9 mouse cellular contexts compared by ENCODE assay signal in genomic region chr13:23833053-23833452, GRCm38 (mm10). TPM values are rescaled to one million over a fixed set of nuclear protein-coding genes. Genes with fewer than 3 reads are reported as not detected.
DNase-seq lines count a peak whose midpoint lies in the region; ATAC-seq and TF ChIP-seq lines count a peak whose summit lies in the region.
"Had no signal": no experiment of that assay in that cellular context is flagged by ENCODE, and none has a peak within 500 bp of the region (broad histone marks: within the 10 kb centered on the region; RNA-seq: fewer than 3 reads in every experiment).

No protein-coding gene starts in this region.

- no peaks in the 10 kb centered on the region for H3K9me3 ChIP-seq in heart, embryonic 12.5 days (replicated peaks)
- H3K9me3 ChIP-seq in limb, embryonic 14.5 days (ENCODE audit: control insufficient read depth, low read length): no peaks in the 10 kb centered on the region

- no peak overlapping the region for H3K9ac ChIP-seq in heart, embryonic 12.5 days
- no peak overlapping the region for H3K9ac ChIP-seq in limb, embryonic 14.5 days (ENCODE audit: low read depth, low read length, severe bottlenecking)

- no peaks in the 10 kb centered on the region for H3K36me3 ChIP-seq in heart, embryonic 12.5 days
- H3K36me3 ChIP-seq in limb, embryonic 14.5 days (ENCODE audit: control insufficient read depth, insufficient read depth, low read length): no peaks in the 10 kb centered on the region

- ATAC-seq in heart, embryonic 12.5 days (ENCODE audit: insufficient number of reproducible peaks, low FRiP score): no peak
- peak; percentile 56 to 73; a peak in 2 of 4 replicates for ATAC-seq in hematopoietic stem cell, adult 5-6 weeks (replicated peaks in 1 of 2; ENCODE audit: insufficient read depth in 1 of 2, low FRiP score in 2 of 2, low TSS enrichment in 1 of 2, low read depth in 1 of 2, poor library complexity in 2 of 2, severe bottlenecking in 2 of 2)
- ATAC-seq in limb, embryonic 14.5 days (ENCODE audit: low FRiP score, low read depth): no peak; the same call in 1 of the 2 replicates
- 0 out of 2 replicates have a peak, but pooled peaks have one; percentile 41 for ATAC-seq in neutrophil, adult 5-6 weeks (ENCODE audit: extremely low read depth, insufficient number of reproducible peaks, low FRiP score, poor library complexity, severe bottlenecking)

- intact Hi-C loops in heart, postnatal 10 days (cut with DNase I): loop anchor here (2.0 to 10.0 kb wide), 2 partner anchors 118 to 452 kb away; partner anchors contain the start of gene Carmil1

- TF ChIP-seq POLR2A in limb, embryonic 14.5 days (IDR thresholded peaks at IDR 0.05; ENCODE audit: borderline replicate concordance, extremely low read depth, insufficient read depth, insufficient read length): no peak

- no peak overlapping the region for H3K4me3 ChIP-seq in heart, embryonic 12.5 days
- H3K4me3 ChIP-seq in limb, embryonic 14.5 days (replicated peaks; ENCODE audit: low read length): no peak overlapping the region

- H3K27me3 ChIP-seq in heart, embryonic 12.5 days (replicated peaks): no peaks in the 10 kb centered on the region; the same call in 1 of the 2 replicates
- H3K27me3 ChIP-seq in limb, embryonic 14.5 days (ENCODE audit: control insufficient read depth, insufficient read depth, low read length): no peaks in the 10 kb centered on the region

- no peak overlapping the region for H3K4me2 ChIP-seq in heart, embryonic 12.5 days
- H3K4me2 ChIP-seq in limb, embryonic 14.5 days (replicated peaks; ENCODE audit: low read depth, low read length, severe bottlenecking): no peak overlapping the region

- WGBS in heart, embryonic 12.5 days: 21% methylated on average over 6 of the region's 6 CpGs
- WGBS in limb, embryonic 14.5 days: 10% methylated on average over 6 of the region's 6 CpGs

- H3K4me1 ChIP-seq in heart, embryonic 12.5 days (replicated peaks): no peaks in the 10 kb centered on the region
- no peaks in the 10 kb centered on the region for H3K4me1 ChIP-seq in limb, embryonic 14.5 days (ENCODE audit: control insufficient read depth, insufficient read depth, low read length)

- H3K27ac ChIP-seq in heart, embryonic 12.5 days (ENCODE audit: poor library complexity, severe bottlenecking): no peak overlapping the region
- H3K27ac ChIP-seq in limb, embryonic 14.5 days (replicated peaks; ENCODE audit: low read depth, low read length): no peak overlapping the region

- DNase-seq in heart, postnatal 10 days: peak; percentile 24 to 49
- DNase-seq in ES-CJ7 (ENCODE audit: low read depth, low spot score): peak; percentile 52
- DNase-seq in brain, adult 2 months (ENCODE audit: low read depth, low spot score): peak; percentile 69
- peak; percentile 63 for DNase-seq in limb, embryonic 14.5 days (ENCODE audit: low spot score)
- DNase-seq in thymus, postnatal 36 days: no peak

RNA-seq across cellular contexts. Expression of gene Slc17a3, which starts 6.2 kb away (rescaled TPM):
- not detected for total RNA-seq in heart, postnatal 10 days (2021)
- not detected in 2 replicates for polyA plus RNA-seq in heart, embryonic 12.5 days (2016; fragmentation: Nextera tagmentation; extraction: Ambion mirVana)
- not detected in 2 replicates for total RNA-seq in hematopoietic stem cell, adult 5-6 weeks (2017)
- polyA plus RNA-seq in limb, embryonic 14.5 days (2012; rRNA removed): 0.20 and 0.29 TPM in 2 replicates
- polyA plus RNA-seq in limb, embryonic 14.5 days (2014; fragmentation: Nextera tagmentation; extraction: Ambion mirVana): 0.39 and 0.44 TPM in 2 replicates
- total RNA-seq in neutrophil, adult 5-6 weeks (2017): not detected in 2 replicates
- polyA plus RNA-seq: lung, embryonic 16.5 days had no signal

RNA-seq across cellular contexts. Expression of gene Slc17a2, which starts 26.3 kb away (rescaled TPM):
- not detected for total RNA-seq in heart, postnatal 10 days (2021)
- polyA plus RNA-seq in heart, embryonic 12.5 days (2016; fragmentation: Nextera tagmentation; extraction: Ambion mirVana): not detected in 2 replicates
- total RNA-seq in hematopoietic stem cell, adult 5-6 weeks (2017): not detected in 2 replicates
- 0.01 TPM in 1 of 2 replicates, not detected in the other for polyA plus RNA-seq in limb, embryonic 14.5 days (2012; rRNA removed)
- polyA plus RNA-seq in limb, embryonic 14.5 days (2014; fragmentation: Nextera tagmentation; extraction: Ambion mirVana): not detected in 2 replicates
- total RNA-seq in neutrophil, adult 5-6 weeks (2017): not detected in 2 replicates
- polyA plus RNA-seq: lung, embryonic 16.5 days had no signal

RNA-seq across cellular contexts. Expression of gene Slc17a1, which starts 34.5 kb away (rescaled TPM):
- not detected for total RNA-seq in heart, postnatal 10 days (2021)
- not detected in 2 replicates for polyA plus RNA-seq in heart, embryonic 12.5 days (2016; fragmentation: Nextera tagmentation; extraction: Ambion mirVana)
- not detected in 2 replicates for total RNA-seq in hematopoietic stem cell, adult 5-6 weeks (2017)
- polyA plus RNA-seq in limb, embryonic 14.5 days (2012; rRNA removed): 0.04 and 0.05 TPM in 2 replicates
- 0.30 TPM in 1 of 2 replicates, not detected in the other for polyA plus RNA-seq in limb, embryonic 14.5 days (2014; fragmentation: Nextera tagmentation; extraction: Ambion mirVana)
- total RNA-seq in neutrophil, adult 5-6 weeks (2017): not detected in 2 replicates
- polyA plus RNA-seq: lung, embryonic 16.5 days had no signal

Comparison
In these comparisons a context has a peak if more than half of its experiments do, and no peak if none do; other contexts are left out.
1. DNase-seq: peak in heart, postnatal 10 days (2 of 2), ES-CJ7 (single experiment), brain, adult 2 months (single experiment) and limb, embryonic 14.5 days (single experiment); none in thymus, postnatal 36 days (0 of 2).
2. ATAC-seq: peak in hematopoietic stem cell, adult 5-6 weeks (2 of 2) and neutrophil, adult 5-6 weeks (single experiment); none in heart, embryonic 12.5 days (single experiment) and limb, embryonic 14.5 days (single experiment).